8 mouse cellular contexts compared by ENCODE assay signal in the genomic region with DNA sequence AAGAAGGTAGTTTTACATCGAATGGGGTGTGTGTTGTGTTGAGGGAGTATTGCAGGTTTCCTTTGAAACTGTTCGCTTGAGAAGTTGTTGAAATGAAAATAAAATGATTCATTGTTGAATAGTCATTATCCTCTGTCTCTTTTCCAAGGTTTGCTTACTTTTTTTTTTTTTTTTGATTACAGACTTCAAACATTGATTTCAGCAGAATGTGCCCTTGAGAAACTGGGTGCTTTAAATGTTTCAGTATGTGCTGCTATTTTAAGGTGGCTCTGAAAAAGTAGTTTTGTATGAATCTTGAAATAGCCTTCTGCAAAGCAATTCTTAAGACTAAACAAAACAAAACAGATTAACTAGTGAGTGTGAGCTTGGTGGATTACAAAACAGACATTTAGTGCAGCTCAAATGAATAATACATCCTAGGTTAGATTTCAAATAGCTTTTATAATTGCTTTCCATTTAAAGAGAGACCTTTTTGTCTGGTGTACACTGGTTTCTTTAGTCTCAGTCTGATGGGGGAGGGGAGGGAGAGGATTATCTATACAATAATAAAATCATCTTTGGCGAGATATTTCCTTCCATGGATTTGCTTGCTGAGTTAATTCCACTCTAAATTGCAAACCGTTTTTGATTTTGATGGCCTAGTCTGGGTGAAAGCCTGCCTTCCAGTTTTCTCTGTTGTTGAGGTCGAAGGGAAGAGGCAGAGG. TPM values are rescaled to one million over a fixed set of nuclear protein-coding genes. Genes with fewer than 3 reads are reported as not detected.
DNase-seq lines count a peak whose midpoint lies in the region; ATAC-seq and TF ChIP-seq lines count a peak whose summit lies in the region.

No protein-coding gene starts in this region.

- WGBS in heart, embryonic 13.5 days, result 10% methylated on average over 5 of the region's 5 CpGs
- 9% methylated on average over 5 of the region's 5 CpGs for WGBS in heart, postnatal 0 days
- whole genome bisulfite sequencing in macrophage (ENCODE audit: missing documents), result 64% methylated on average over 5 of the region's 5 CpGs

- DNase-seq in heart, postnatal 14 days, result no peak
- DNase-seq in G1E (ENCODE audit: low spot score), result no peak
- DNase-seq in heart, postnatal 0 days (ENCODE audit: low spot score), result no peak
- DNase-seq in c-Kit-positive CD71-positive TER-119-positive erythroid progenitor cells, embryonic 14.5 days (ENCODE audit: low spot score), result no peak
- DNase-seq in ovary, postnatal 14 days (ENCODE audit: low spot score), result no peak
- DNase-seq in cerebellum, adult 11-12 months, result no peak

- peak overlapping the region; percentile 96 for H3K27ac ChIP-seq in heart, embryonic 13.5 days (replicated peaks)
- peak overlapping the region; percentile 96 for H3K27ac ChIP-seq in heart, postnatal 0 days (ENCODE audit: low read depth)
- H3K27ac ChIP-seq in macrophage, result no peak overlapping the region

- H3K27me3 ChIP-seq in heart, embryonic 13.5 days (replicated peaks), result no peaks in the 10 kb centered on the region
- H3K27me3 ChIP-seq in G1E (ENCODE audit: insufficient read depth, low read length), result no peaks in the 10 kb centered on the region
- no peaks in the 10 kb centered on the region for H3K27me3 ChIP-seq in heart, postnatal 0 days (ENCODE audit: control insufficient read depth, insufficient read depth, low read length)

- intact Hi-C loops in heart, postnatal 14 days (cut with DNase I), result loop anchor here (10.0 kb wide), 1 partner anchor 52 kb away; no protein-coding TSS in a partner anchor

- TF ChIP-seq CTCF in G1E (IDR thresholded peaks at IDR 0.05; ENCODE audit: low read depth, low read length), result no peak
- TF ChIP-seq CTCF in heart, postnatal 0 days (IDR thresholded peaks at IDR 0.05; ENCODE audit: low read depth), result no peak

- H3K4me1 ChIP-seq in heart, embryonic 13.5 days, result peaks cover 34% of the 10 kb centered on the region
- peaks cover 25% of the 10 kb centered on the region for H3K4me1 ChIP-seq in G1E (ENCODE audit: insufficient read depth, low read depth, low read length)
- peaks cover 12% of the 10 kb centered on the region for H3K4me1 ChIP-seq in heart, postnatal 0 days (ENCODE audit: control insufficient read depth, insufficient read depth)

- H3K9me3 ChIP-seq in heart, embryonic 13.5 days, result no peaks in the 10 kb centered on the region
- H3K9me3 ChIP-seq in G1E (replicated peaks), result no peaks in the 10 kb centered on the region
- H3K9me3 ChIP-seq in heart, postnatal 0 days (replicated peaks; ENCODE audit: control insufficient read depth, low read length), result no peaks in the 10 kb centered on the region

- peak overlapping the region; percentile 100 for H3K9ac ChIP-seq in heart, embryonic 13.5 days
- peak overlapping the region; percentile 96 for H3K9ac ChIP-seq in heart, postnatal 0 days (replicated peaks; ENCODE audit: low read depth, low read length)

- no peak for ATAC-seq in heart, embryonic 13.5 days (ENCODE audit: extremely low read depth, insufficient number of reproducible peaks, low FRiP score, low TSS enrichment)
- no peak for ATAC-seq in G1E (ENCODE audit: extremely low read depth, insufficient number of reproducible peaks, low FRiP score, poor library complexity, severe bottlenecking)
- ATAC-seq in heart, postnatal 0 days (ENCODE audit: insufficient read depth, low read depth), result no peak

- H3K4me3 ChIP-seq in heart, embryonic 13.5 days, result peak overlapping the region; percentile 93
- peak overlapping the region; percentile 87 for H3K4me3 ChIP-seq in G1E (ENCODE audit: low read depth, low read length)
- peak overlapping the region; percentile 90 for H3K4me3 ChIP-seq in heart, postnatal 0 days (ENCODE audit: low read depth, low read length)
- H3K4me3 ChIP-seq in macrophage (ENCODE audit: inconsistent target), result peak overlapping the region; percentile 43

- H3K79me2 ChIP-seq in macrophage (ENCODE audit: inconsistent target), result peaks cover 45% of the 10 kb centered on the region; the same call in 1 of the 2 replicates

- no peaks in the 10 kb centered on the region; the same call in 1 of the 2 replicates for H3K36me3 ChIP-seq in heart, embryonic 13.5 days
- peaks cover 12% of the 10 kb centered on the region for H3K36me3 ChIP-seq in G1E (replicated peaks)
- H3K36me3 ChIP-seq in heart, postnatal 0 days (replicated peaks; ENCODE audit: control insufficient read depth, insufficient read depth, low read length), result no peaks in the 10 kb centered on the region
- H3K36me3 ChIP-seq in macrophage (ENCODE audit: inconsistent target), result no peaks in the 10 kb centered on the region

- peak overlapping the region; percentile 90 for H3K4me2 ChIP-seq in heart, embryonic 13.5 days
- peak overlapping the region; percentile 73 for H3K4me2 ChIP-seq in heart, postnatal 0 days (ENCODE audit: low read depth, low read length)

- no peak for TF ChIP-seq EP300 in heart, postnatal 0 days (IDR thresholded peaks at IDR 0.05; ENCODE audit: low read depth)

RNA-seq across cellular contexts. Expression of gene Rere, which starts 1.3 kb away (rescaled TPM):
- polyA plus RNA-seq in heart, embryonic 13.5 days (2015; fragmentation: Nextera tagmentation; extraction: Ambion mirVana), result 18.1 and 19.9 TPM in 2 replicates
- 10 to 100 TPM; 52.5 to 62.6 TPM for total RNA-seq in heart, postnatal 14 days (2021)
- 154 and 173 TPM in 2 replicates for total RNA-seq in G1E (2014; fragmentation: Nextera tagmentation)
- total RNA-seq in G1E (2017), result 17.4 and 18.6 TPM in 2 replicates
- polyA plus RNA-seq in G1E (2012), result 329 and 361 TPM in 2 replicates
- total RNA-seq in heart, postnatal 0 days (2014; rRNA removed; ENCODE audit: low replicate concordance), result 13.9 and 17.9 TPM in 2 replicates
- polyA plus RNA-seq in heart, postnatal 0 days (2015; fragmentation: Nextera tagmentation; extraction: Ambion mirVana), result 11.9 and 14.6 TPM in 2 replicates
- 100 to 1,000 TPM in 22 of 26 experiments, 10 to 100 TPM in 4; 86.1 to 283 (median 166) TPM for total RNA-seq in macrophage (2018; cell fraction: chromatin; rRNA removed)
- total RNA-seq in macrophage (2018; cell fraction: cytosol; rRNA removed), result 10 to 100 TPM; 36.3 to 98.0 (median 67.3) TPM
- total RNA-seq in macrophage (2018; cell fraction: nucleus; rRNA removed), result 100 to 1,000 TPM in 14 of 26 experiments, 10 to 100 TPM in 12; 49.7 to 195 (median 108) TPM
- polyA plus RNA-seq in macrophage (2018), result 24.3 to 57.0 TPM (median 55.3 TPM) in 3 replicates

RNA-seq across cellular contexts. Expression of gene Eno1, which starts 46.3 kb away (rescaled TPM):
- 1,911 and 2,064 TPM in 2 replicates for polyA plus RNA-seq in heart, embryonic 13.5 days (2015; fragmentation: Nextera tagmentation; extraction: Ambion mirVana)
- 100 to 1,000 TPM; 165 to 170 TPM for total RNA-seq in heart, postnatal 14 days (2021)
- total RNA-seq in G1E (2014; fragmentation: Nextera tagmentation), result 705 and 806 TPM in 2 replicates
- total RNA-seq in G1E (2017), result 688 and 864 TPM in 2 replicates
- polyA plus RNA-seq in G1E (2012), result 1,261 and 1,939 TPM in 2 replicates
- 525 and 625 TPM in 2 replicates for total RNA-seq in heart, postnatal 0 days (2014; rRNA removed; ENCODE audit: low replicate concordance)
- 999 and 1,074 TPM in 2 replicates for polyA plus RNA-seq in heart, postnatal 0 days (2015; fragmentation: Nextera tagmentation; extraction: Ambion mirVana)
- total RNA-seq in macrophage (2018; cell fraction: chromatin; rRNA removed), result 100 to 1,000 TPM in 3 of 26 experiments, 10 to 100 TPM in 23; 12.6 to 121 (median 44.0) TPM
- 100 to 1,000 TPM; 169 to 326 (median 246) TPM for total RNA-seq in macrophage (2018; cell fraction: cytosol; rRNA removed)
- total RNA-seq in macrophage (2018; cell fraction: nucleus; rRNA removed), result 100 to 1,000 TPM in 5 of 26 experiments, 10 to 100 TPM in 21; 41.3 to 178 (median 77.0) TPM
- 167 to 467 TPM (median 266 TPM) in 3 replicates for polyA plus RNA-seq in macrophage (2018)

Comparison
In these comparisons a context has a peak if more than half of its experiments do, and no peak if none do; other contexts are left out.
1. H3K4me3 ChIP-seq: peak in every context shown above with its lines; median percentile 93 in heart, embryonic 13.5 days; 90 in heart, postnatal 0 days; 87 in G1E; 43 in macrophage.